Mouse (Mus musculus): ENCODE data around the gene Srebf2.
"Not testable (repeated sequence)": the region's sequence is repeated elsewhere in the genome, so short reads cannot be mapped to it uniquely, and the experiment has no call there.

The Srebf2 gene

DNA sequence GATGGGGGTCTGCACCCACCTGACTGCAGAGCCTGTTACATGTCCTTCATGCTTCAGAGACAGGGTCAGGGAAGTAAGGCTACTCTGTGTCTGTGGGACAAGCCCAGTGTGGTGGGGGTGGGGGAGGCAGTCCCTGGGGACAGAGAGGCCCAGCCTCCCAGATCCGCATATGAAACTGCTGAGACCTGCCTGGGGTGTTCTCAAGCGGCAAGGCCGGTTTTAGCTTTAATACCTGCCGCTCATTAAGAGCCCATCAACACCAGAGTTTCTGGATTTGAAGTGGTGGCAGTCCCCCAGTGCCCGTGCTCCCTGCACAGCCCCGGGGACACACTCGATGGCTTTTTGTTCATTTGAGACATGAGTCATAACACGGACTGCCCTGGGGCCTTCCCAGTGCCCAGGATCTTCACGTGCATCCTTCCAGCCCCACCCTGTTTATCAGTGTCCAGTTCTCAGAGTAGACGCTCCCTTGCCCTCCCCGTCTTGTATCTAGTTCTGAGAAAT lies 82.6 kb downstream of the Srebf2 start:
- no peak for DNase-seq

GRCm38 (mm10) chr15:82230098-82230611 lies 83.2 kb downstream of the Srebf2 start:
- DNase-seq: no peak

DNA sequence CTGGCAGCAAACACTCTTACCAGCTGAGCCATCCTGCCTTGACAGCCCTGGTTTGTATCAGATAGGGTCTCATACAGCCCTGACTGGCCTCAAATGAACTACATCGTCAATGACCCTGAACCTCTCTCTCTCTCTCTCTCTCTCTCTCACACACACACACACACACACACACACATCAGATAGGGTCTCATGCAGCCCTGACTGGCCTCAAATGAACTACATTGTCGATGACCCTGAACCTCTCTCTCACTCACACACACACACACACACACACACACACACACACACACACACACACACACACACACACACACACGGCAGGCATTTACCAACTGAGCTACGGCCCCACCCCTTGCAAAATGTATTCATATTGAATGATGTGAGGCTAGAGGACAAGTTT lies 84.1 kb downstream of the Srebf2 start:
- no peak for DNase-seq

GRCm38 (mm10) chr15:82231591-82232378 lies 84.8 kb downstream of the Srebf2 start:
- DNase-seq: peak; percentile 39

DNA sequence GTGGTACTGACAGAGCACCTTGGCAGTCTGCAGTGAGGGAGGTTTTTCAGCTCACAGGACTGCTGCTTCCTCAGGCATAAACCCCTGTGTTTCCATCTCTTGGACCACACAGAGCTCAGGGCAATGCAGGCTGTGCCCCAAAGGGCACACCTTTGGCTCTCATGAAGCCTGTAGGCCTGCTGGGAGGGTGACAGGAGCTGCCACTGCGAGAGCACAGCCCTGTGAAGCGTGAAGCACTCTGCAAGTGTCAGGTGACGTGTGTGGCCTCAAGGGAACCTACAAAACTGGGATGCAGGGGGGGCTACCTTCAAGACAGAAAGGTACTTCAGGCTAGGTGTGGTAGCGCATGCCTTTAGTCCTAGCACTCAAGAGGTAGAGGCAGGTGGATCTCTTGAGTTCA lies 85.7 kb downstream of the Srebf2 start:
- DNase-seq: no peak

GRCm38 (mm10) chr15:82235661-82236060 lies 88.7 kb downstream of the Srebf2 start:
- DNase-seq: no peak

- DNase-seq: peak; percentile 85
Observed at GRCm38 (mm10) chr15:82236565-82236964, 89.6 kb downstream of the Srebf2 start.

DNA sequence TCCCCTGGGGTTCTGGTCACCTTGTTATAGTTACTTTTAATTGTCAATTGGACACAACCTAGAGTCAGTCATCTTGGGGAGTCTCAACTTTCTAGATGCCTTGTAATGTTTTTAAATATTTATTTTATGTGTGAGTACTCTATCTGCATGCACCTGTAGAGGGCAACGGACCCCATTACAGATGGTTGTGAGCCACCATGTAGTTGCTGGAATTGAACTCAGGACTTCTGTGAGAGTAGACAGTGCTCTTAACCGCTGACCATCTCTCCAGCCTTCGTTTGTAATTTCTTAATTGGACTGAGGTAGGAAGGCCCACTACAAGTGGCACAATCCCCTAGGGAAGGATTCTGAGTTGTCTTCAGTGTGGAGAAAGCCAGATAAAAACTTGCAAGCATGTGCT lies 96.3 kb downstream of the Srebf2 start:
- DNase-seq: no peak

DNA sequence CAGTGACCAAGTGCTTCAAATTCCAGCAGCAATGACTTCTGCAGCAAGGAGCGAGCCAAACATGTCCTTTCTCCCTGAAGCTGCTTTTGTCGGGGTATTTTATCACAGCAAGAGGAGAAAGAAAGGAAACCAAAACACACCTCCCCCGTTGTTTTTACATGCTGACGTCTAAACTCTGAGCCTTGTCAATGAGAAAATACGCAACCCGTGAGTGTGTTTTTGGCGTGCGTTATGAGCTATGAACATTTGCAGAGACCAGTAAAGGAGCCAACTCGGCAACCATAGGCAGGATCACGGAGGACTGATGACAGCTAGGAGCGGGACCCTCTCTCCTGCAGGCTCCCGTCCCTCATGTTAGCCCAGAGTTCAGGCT lies 96.7 kb downstream of the Srebf2 start:
- DNase-seq: no peak

GRCm38 (mm10) chr15:82244115-82244804 lies 97.3 kb downstream of the Srebf2 start, which contains the start of gene Cenpm:
Gene Cenpm, minus strand, starts transcription at chr15:82244748.
- DNase-seq: peak; percentile 95

DNA sequence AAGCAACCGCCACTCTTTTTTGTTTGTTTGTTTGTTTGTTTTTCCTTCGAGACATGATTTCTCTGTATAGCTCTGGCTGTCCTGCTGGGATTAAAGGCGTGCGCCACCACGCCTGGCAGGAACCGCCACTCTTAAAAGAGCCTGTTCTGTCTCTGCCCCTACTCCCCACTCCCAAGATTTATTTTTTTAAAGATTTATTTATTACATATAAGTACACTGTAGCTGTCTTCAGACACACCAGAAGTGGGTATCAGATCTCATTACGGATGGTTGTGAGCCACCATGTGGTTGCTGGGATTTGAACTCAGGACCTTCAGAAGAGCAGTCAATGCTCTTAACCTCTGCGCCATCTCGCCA lies 97.8 kb downstream of the Srebf2 start:
- not testable (repeated sequence) for DNase-seq

GRCm38 (mm10) chr15:82247131-82247776 lies 100.3 kb downstream of the Srebf2 start:
- DNase-seq: no peak

DNA sequence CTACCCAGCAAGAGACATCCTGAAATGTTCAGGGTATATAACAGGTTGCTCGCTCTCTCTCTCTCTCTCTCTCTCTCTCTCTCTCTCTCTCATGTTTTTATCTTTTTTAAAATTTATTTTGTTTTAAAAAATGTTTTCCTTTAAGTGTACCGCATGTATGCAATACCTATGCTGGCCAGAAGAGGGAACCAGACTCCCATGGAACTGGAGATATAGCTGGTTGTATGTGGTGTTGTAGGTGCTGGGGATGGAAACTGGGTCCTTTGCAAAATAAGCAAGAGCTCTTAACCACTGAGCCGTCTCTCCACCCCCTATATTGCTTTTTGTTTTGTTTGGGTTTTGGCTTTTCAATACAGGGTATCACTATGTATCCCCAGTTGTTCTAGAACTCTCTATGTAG lies 104.6 kb downstream of the Srebf2 start:
- no peak for DNase-seq

DNA sequence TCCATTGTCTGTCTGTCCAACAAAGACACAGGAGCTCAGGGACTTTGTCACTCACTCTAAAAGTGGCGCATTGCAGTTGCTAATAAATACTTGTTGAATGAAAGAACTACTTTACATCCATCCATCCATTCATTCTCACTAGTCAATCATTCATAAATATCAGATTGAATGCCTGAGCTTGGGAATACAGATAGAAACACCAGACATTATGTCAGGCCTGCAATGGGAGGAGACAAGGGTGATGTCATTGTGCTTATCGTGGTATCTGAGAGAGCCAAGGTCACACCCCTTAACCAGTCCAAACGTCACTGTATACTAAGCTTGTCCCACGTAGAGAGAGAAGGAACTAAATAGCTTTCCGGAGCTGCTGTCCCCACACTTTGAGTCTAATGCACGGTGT lies 105.1 kb downstream of the Srebf2 start, which contains the start of gene 1500009C09Rik:
Gene 1500009C09Rik, plus strand, starts transcription at position 301 of the 400 bp plus-strand sequence.
- DNase-seq: no peak

Data from retina, postnatal 1 day (tissue).